Mouse (Mus musculus): Measurements from ENCODE around the gene AL731706.2.

Gene AL731706.2

DNA sequence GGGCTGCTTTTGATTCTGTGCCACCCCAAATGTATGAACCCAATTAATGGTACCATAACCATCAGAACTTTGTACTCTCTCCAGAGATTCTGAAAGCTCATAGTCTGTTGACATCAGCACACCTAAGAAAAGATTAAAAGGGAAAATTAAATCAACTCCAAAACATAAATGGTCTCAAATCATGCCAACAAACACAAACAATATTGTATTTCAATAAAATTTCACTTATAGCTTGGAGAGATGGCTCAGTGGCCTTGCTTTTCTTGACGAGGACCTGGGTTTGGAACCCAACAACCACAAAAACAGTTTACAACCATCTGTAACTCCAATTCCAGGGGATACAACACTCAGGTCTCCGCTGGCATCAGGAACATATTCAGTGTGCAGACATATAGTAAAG is at the start of gene AL731706.2:
TSS of gene AL731706.2 (minus strand) at position 101 of the 400 bp plus-strand sequence.
- 94% methylated on average over 2 of the region's 2 CpGs for WGBS

DNA sequence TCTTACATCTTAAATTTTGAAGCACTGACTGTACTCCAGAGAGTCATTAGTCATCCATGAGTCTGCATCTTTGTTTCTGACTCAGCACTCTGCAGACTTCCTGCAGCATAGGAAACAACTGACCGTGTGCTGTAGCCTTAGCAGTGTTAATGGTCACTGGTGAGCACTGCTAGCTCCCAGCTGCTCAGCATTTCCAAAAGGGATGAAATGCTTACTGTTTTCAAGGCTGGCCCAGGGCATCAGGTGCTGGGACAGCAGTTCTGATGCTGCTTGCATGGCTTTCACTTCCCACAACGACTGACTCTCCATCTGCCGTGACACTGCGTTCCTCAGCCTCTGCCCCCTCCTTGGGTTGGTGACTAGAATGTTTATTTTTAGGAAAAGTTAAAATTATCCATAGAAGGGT is 35.5 kb upstream of the AL731706.2 start:
- 23% methylated on average over 4 of the region's 4 CpGs for WGBS

DNA sequence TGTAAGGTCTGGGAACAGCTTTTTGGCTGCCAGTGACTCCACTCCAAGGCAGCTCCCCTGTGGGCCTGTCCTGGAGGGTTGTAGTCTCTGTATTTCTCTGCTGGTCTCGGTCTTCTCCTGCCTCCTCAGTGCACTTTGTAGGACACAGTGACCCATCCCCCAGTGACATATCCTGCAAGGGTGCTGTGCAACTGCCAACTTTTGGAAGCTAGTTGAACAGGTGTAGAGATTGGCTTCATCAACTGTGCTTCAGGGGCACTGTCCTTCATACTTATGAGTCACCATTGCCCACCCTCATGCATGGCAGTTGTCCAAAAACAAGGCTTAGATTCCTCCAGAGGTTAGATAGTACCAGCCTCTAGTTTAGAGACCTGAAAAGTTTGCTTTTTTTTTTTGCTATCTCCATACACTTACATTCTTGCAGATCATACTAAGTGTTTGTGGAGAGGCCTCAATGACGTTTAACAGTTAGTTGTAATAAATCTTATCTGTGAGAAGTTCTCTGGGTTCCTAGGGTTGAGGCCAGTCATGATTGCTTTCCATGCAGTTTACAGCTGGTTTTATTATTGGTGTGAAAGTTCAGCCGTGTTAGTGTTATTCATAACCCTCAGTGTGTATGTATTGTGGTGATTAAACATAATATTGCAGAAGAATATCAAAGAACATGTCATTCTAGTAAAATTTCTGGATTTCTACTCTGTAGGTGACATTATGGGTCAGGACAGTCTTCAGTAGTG is 34.9 kb upstream of the AL731706.2 start:
- WGBS = 84% methylated on average over 3 of the region's 3 CpGs

DNA sequence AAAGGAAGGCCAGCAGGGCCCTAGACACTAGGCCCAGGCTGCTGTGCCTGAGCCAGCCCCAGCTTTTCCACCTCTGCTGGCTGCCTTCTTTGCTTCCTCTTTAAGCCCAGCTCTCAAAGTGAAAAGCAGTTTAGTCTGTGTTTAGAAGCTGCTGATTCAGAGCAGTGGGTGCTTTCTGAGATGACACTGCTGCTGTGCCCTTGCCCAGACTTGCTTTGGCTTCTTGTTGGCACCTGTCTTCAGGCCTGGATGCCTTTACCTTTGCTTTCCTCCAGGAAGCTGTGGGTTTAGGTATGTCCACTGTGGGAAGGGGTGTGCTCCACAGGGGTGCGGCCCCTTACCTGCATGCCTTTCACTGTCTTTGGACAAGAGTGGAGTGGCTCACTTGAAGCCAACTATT is 34.0 kb upstream of the AL731706.2 start:
- WGBS = 100% methylated on average over 1 of the region's 1 CpGs

DNA sequence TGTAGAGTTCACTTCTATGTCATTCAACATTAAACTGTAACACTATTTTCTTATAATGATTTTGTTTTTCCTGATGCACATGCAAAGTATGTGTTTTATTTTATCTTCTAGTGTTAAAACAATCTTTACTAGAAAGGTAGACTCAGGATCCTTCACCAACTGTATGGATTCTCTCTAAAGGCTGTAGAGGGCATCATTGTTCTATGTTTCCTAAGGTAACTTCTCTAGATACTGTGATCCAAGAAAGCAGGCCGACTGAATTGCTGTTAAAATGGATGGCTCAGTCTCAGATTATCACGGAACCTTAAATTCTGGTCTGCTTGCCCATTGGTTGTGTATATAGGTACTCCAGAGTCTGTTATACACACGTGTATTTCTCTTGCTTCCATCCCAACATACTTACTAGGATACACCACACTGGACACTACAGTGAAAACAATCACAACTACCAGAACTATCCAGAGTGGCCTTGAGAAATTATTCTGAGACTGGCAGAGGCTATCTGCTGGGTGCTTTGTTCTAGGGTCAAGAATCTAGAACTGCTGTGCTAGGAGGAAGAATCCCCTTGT is 28.9 kb upstream of the AL731706.2 start:
- 16% methylated on average over 3 of the region's 3 CpGs for WGBS

DNA sequence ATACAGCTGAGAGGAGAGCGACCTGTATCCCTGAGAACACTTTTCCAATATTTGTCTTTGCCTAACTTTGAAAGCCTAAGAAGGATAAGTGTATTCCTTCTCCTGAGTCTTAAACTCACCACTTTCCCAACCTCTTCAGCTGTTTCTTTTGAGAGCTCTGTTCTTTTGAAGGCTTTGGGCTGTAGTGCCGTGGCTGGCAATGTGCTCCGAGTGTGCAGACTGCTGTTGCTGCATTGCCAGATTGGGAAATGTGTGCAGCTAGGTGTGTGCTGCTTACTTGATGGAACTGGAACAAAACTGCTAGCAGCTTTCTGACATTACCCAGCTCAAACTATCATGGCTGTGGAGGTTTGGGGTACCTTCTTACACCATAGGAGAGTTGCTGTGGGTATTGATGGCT is 27.5 kb upstream of the AL731706.2 start:
- 78% methylated on average over 3 of the region's 3 CpGs for WGBS

DNA sequence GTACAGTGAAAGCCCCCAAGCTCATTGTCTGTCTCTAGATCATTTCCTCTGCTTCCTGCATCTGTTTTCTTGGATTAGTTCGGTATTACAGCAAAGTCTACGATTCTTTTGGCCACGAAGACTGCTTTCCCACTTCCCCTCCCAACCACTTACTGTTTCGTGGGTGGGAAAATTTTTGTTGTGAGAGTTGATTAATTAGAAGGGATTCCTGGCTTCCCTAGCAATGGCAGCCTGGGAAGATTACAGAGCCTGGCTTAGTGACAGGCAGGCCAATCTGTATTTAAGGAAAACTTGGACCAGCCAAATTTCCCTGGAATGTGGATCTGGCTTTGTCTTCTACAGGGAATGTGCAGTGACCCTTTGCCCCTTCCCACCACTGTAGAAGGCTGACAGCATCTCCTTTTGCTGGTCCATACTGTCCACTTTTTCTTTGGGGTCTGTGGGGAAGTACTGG is 26.5 kb upstream of the AL731706.2 start:
- whole genome bisulfite sequencing = 55% methylated on average over 4 of the region's 4 CpGs

DNA sequence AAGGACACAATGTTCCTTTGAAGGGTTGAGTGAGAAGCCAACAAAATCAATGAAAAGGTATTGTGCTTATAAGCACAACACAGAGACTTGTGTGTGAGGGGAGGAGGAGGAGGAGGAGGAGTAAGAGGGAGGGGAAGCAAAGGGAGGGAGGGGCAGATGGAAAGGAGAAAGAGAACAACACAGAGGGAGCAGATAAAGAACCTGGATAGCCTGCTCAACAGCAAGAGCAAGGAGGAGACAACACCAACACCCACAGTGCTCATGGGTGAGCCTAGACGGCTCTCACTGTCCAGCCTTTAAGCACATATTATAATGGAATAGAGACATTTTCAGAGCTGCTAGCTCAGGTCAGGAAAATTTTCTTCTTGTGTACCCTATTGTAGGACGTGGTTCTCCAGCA is 23.8 kb upstream of the AL731706.2 start:
- 86% methylated on average over 2 of the region's 2 CpGs for WGBS

DNA sequence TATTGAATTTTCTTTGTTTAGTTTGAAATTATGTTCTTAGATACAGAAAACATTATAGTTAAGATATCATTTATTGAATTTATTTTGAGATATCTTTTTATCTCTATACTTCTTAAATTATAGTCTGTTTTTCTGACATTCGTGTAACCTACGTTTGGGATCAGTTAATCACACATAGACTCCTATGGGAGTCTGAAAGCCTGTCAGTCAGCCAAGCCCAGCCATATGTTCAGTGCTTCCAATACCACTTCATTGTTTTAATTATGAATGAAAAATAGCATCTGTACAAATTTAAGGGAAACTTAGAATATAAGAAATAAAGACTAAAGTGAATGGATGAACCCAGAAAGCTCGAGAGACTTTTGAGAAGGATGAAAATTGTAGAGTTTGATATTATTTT is 23.1 kb upstream of the AL731706.2 start:
- 76% methylated on average over 3 of the region's 3 CpGs for WGBS

DNA sequence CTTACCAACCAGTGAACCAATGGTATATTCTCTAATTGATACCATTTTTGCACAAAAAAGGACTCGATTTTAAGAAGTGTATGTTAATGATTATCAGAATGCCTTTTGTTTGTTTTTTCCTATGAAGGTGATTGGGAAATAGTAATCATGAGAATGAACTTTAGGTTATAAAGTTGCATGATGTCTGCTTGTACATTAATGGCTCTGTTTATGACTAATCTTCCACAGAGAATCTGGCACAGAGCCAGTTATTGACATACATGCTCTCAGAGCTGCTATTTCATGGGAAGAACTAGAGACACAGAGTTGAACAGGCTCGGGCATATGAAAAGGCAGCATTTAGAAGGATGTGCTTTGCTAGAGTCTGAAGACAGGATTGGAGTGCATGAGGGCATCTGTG is 10.7 kb upstream of the AL731706.2 start:
- WGBS = 74% methylated on average over 2 of the region's 2 CpGs

DNA sequence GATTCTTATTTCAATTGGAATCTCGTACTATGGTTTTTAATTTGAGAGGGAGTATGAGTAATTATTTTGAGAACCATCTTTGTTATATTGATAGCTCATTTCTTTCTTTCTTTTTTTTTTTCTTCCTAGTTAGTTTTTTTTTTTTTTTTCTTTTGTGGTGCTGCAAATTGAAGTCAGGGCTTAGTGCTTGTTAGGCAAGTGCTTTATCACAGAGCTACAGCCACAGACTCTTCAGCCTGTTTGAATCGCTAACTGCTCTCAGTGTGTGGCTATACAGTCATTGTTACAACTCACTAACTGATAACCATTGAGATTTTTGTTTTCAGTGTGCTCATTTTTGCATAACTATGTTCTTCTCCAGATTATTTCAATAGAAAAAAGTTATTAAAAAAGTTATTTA is 9.0 kb upstream of the AL731706.2 start:
- WGBS = 73% methylated on average over 2 of the region's 2 CpGs

DNA sequence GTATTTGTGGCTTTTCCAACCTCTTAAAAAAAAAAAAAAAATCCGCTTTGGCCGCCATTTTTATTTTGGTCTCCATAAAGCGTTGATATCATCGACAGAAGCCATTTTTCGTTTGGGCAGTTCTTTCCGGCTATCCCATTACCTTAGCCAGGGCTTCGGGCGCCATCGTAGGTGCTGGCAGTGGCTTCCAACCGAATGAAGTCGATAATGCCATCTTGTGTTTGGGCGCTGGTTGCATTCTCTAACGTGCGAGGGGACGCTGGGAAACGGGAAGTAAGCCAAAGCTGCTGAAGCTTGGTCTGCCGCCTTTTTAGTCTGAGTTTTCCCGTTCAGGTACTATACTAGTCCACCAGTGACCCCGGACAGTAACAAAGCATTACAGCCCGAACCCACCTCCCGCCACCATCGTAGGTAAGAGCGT is 6.5 kb upstream of the AL731706.2 start:
- under 1% methylated on average over 23 of the region's 23 CpGs for WGBS

DNA sequence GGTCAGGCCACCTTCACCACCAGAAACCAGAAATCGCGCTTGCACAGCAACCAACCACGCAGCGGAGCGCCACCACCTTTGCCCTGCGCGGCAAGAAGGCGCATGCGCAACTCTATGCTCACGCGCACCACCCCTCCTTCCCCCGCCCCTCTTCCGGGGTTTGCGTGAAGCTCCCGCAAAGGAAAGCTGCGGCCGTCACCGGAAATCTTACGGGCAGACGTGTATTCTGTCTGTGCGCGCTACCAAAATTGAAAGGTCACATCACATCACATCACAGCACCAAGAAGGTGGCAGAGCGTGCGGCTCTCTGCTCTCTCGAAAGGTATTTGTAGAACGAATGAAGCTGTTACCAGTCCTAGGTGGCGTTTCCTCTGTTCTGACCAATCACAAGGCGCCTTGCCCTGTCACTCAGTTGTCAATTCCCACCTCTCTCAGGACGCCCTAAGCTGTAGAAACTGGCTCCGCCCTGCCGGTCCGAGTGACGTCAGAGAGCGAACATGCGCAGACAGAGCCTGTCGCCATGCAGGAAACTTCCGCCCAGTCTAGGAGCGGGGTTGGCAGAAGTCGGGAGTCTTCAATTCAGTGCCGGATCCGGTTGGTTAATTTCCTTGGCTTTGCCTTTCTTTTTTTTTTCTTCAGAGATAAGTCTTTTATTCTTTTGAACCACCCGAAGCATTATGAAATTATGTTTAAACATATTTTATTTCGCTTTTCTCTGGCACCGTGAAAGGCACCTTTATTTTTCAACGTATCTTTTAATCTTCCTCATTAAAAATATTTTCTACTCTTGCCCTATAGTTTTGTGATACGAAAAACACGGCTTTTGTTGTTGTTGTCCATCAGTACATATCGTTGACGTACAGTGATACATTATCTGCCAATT is 5.8 kb upstream of the AL731706.2 start, which contains the start of the genes Slx4ip, AL731706.1 and Mkks:
TSS of gene Slx4ip (plus strand) at position 151 of the 883 bp plus-strand sequence.
TSS of gene AL731706.1 (minus strand) at position 322 of the 883 bp plus-strand sequence.
TSS of gene Mkks (minus strand) at position 322 of the 883 bp plus-strand sequence.
- WGBS = under 1% methylated on average over 49 of the region's 49 CpGs

DNA sequence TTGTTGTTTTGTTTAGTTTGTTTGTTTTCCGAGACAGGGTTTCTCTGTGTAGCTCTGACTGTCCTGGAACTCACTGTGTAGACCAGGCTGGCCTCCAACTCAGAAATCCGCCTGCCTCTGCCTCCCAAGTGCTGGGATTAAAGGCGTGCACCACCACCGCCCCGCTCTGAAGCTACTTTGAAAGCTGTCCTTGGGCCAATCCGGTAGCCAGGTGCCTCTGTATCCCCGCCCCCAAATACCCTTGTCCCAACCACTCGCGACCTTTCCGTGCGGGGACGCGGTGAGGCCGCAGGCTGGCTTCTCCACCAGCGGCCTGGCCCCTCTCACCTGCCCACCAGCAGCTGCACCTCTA is 5.2 kb upstream of the AL731706.2 start:
- WGBS = 4% methylated on average over 15 of the region's 15 CpGs

DNA sequence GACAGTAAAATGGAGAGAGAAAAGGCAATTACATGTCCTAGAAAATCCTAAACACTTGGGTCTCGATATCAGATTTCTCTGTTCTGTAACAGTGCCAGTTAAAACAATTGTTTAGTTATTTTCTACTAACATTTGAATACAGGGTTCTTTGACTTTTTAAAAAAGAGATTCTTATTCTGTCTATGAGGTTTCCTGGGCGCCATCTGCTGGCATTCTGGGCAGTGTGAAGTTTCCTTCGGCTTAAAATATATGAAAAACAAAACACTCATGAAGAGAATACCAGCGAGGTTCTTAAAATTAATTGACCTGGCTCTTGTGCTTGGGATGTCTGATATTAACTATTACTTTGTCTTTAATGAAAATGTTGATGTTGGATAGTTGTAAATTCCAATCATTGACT is 1.4 kb upstream of the AL731706.2 start:
- 15% methylated on average over 4 of the region's 4 CpGs for WGBS

DNA sequence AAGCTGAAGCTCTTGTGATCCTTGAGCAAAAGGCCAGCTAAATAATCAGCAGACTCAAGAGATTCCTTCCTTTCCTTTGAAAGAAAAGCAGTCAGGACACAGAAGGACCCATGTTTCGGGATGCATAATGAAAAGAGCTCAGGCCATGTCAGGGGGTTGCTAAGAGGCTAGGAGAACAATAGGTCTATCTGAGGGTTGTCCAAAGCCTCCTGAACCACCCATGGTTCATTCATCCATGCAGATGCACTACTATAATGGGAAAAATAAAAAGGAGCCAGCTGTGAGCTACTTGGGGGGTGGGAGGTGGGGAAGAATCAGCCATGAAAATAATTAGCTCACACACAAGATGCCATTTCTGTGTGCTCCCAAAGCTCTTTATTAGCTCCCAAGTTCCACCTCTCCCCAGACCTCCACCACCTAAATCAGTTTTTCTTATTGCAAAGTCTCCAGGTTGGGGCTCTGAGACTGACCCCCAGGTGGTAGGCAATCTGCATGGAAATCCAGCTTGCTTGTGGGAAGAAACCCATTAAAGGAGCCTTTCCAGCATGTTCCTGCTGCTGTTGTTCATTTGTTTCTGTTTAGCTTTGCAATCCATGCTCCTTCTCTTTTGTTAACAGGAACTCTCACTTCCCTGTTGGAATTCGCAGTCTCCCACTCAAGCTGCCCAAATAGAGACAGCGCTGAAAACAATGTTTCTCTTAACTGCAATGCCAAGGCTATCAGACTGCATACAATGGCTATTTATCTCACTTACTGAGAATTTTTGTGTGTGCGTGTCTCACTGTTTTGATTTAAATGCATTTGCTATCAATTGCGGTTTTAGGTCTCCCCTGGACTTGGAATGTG is 30.7 kb downstream of the AL731706.2 start:
- WGBS = 42% methylated on average over 5 of the region's 5 CpGs

DNA sequence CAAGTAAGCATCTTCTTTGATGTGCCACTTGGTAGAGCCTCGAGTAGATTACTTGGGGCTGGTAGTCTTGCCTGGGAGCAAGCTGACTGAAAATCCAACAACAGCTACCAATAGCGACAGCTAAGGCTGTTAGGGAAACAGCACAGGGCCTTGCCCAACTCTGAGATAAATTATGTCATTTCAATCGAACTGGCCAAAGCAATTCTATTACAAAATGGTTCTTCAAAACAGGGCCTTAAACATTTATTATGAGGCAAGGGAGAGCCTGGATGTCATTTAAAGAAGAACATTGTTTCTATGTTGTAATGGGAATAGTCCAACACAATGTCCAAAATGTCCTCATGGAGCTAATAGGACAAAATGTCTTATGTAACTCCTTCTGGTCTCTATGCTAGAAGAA is 35.1 kb downstream of the AL731706.2 start:
- 81% methylated on average over 3 of the region's 3 CpGs for WGBS

DNA sequence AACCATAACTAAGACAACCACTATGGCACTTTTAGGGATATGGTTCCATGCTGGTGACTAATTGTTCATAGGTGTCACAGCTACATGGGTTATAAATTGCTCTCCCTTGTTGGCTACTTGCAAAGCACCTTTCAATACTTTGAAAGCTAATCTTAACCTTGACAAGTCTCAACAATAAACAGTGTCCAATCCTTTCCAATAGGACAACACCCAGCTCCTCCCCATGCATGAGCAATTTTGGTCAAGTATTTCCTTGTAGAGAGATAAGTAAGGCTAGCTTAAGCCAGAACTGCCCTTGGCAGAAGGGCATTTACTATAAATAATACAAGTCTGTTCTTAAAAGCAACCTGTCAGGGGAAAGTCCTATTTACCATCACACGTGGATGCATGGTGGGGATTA is 47.5 kb downstream of the AL731706.2 start:
- 61% methylated on average over 1 of the region's 1 CpGs for WGBS

DNA sequence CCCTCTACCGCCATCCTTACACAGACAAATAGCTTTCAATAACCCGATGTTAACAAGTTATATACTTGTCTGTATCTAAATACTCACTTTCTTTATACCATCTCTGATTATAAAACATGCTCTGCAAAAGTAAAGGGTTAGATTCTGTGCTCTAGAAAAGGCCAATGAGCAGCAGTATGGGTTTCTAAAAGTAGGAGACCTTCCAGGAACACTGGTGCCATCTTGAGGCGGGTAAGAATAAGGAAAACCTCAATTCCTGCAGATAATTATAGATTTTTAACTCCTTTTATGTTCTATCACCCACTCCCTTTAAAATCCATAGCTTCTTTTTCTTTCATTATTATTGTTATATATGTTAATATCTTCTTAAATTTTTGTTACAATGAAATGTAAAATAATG is 49.6 kb downstream of the AL731706.2 start:
- WGBS = 57% methylated on average over 3 of the region's 3 CpGs
